Mouse (Mus musculus): ENCODE measurements at regions not wholly inside any gene's neighbourhood (a gene's known extent, or its start where the extent isn't known, plus 50 kb on each side); places are given as distances from the start of the nearest gene placed in this dataset.
A peak's percentile ranks its signal among the peaks of the same experiment; 100 is the strongest.
"Not testable (repeated sequence)": the region's sequence is repeated elsewhere in the genome, so short reads cannot be mapped to it uniquely, and the experiment has no call there.

DNA sequence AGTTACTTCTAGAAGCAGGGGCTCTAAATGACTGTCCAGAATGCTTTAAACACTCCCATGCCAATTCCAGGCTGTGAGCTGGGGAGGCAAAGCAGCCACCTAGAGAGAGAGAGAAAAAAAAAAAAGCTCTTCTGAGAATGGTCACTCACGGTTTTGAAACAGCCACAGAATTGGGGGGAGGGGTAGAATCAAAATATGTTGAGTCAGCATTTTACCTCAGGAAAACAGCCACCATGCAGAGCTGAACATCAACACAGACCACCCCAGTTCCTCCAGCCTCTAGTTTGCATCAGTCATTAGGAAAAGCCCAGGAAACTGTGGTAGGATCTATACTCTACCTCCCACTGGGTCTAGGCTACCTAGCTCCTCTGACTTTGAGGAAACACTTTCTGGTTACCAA is 124.1 kb upstream of the Gm5150 start:
- DNase-seq = no peak

GRCm38 (mm10) chr3:16125346-16125915 is 119.2 kb upstream of the Gm5150 start:
- not testable (repeated sequence) for DNase-seq

DNA sequence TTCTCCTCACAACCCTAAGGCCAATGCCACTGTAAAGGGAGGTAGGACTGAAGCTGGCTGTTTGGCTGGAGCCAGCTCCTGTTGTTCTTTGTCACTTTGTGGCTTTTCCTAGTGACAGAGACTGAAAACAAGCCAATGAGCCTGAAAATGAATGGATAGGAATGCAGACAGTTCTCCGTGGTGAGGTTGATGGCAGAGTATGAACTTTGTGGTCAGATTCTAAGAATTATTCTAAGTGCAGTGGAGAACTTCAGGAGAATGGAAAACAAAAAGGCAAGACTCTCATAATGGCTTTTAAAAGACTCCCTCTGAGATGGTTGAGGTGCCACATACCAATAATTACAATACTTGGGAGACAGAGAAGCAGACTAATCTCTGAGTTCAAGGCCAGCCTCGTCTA is 109.7 kb upstream of the Gm5150 start:
- DNase-seq = no peak

- no peak for DNase-seq
Measured at GRCm38 (mm10) chr3:16107492-16107891, 101.3 kb upstream of the Gm5150 start.

DNA sequence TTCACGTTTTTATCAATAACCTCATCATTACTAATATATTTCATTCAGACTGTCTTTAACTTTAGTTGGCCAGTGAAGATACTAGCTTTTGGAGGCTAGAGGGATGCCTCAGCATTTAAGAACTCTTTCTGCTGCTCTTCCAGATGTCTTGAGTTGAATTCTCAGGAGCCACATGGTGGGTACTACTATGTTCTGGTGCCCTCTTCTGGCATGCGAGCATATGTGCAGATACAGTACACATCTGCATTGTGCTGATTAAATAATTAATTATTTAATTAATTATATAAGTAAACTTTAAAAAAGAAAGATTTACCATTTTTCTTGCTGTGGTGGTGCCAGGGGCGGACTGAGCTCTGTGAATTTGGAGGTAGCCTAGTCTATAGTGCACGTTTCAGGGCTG is 98.8 kb upstream of the Gm5150 start:
- no peak for DNase-seq

DNA sequence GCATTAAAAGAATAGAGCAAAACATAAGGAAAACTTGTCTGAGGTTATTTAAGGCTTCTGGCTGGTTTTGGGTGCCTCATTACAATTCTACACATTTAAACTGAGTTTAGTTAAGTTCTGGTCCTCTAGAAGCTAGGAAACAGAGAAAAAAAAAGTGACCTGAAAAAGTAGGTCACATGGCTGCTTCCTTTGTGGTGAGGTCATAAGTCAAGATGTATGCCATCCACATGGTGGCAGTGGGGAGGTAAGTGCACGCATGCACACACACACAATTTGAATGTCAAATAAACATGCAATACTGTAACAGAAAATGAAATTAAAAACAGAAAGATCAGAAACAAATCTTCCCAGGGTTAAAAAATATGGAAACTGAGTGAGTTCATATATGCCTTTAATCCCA is 96.9 kb upstream of the Gm5150 start:
- DNase-seq = no peak

- DNase-seq = peak; percentile 5
Measured at GRCm38 (mm10) chr3:16086550-16086949, 80.3 kb upstream of the Gm5150 start.

GRCm38 (mm10) chr3:16085288-16085687 is 79.1 kb upstream of the Gm5150 start:
- no peak for DNase-seq

DNA sequence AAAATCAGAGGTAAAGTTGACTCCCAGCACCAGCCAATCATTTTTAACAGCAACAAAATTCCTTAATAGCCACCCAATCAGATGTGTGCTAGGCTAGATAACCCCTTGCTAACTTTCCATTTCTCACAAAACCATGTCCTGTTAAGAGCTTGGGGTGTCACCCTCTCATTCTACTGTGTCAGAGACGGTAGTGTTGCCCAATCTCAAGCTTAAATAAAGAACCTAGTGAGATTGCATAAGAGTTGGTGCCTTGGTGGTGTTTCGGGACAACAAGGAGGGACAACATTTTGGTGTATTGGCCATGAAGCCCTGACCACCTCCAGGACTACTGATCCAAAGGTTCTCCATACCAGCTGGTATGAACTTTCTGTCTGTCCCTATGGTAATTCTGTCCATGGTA is 72.9 kb upstream of the Gm5150 start:
- no peak for DNase-seq

GRCm38 (mm10) chr3:16071906-16072305 is 65.7 kb upstream of the Gm5150 start:
- no peak for DNase-seq

DNA sequence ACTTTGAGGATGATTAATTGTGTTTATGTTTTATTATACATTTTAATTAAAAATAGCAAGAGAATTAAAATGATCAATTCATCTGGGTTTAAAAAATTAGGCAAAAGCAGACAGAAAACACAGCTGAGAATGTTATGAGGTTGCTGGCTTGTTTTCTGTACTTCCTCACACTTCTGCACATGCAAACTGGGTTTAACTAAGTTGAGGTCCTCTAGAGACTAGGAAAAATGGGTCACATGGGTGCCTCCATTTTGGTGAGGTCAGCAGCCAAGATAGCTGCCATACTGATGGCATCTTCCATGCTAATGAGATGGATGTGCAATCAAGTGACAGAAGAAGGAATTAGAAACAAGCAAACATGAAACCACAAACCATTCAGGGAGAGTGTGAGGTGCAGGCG is 64.7 kb upstream of the Gm5150 start:
- no peak for DNase-seq

DNA sequence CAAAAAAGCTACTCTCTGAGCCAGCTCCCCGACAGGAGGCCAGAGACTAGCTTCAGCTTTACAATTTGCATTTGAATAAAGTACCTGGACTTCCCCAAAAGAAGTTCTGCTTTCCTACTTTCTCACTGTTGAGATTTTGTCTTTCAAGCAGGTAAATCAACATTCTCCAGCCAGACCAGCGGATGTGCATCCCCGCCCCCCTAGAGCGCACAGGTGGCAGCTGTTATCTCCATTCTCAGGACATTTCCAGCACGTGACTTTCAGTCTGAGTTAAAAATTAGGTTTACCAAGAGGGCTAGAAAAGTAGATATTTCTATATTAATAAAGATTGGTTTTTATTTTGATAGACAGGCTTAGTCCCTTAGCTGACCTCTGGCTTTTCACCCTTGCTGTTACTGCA is 51.5 kb upstream of the Gm5150 start:
- not testable (repeated sequence) for DNase-seq
